Mouse (Mus musculus): ENCODE data around the gene Ptpre.

Gene Ptpre

GRCm38 (mm10) chr7:135576329-135576728 is 39.0 kb downstream of the Ptpre start:
- CTCF ChIA-PET = no interaction called here

- CTCF ChIA-PET = no interaction called here
Observed at GRCm38 (mm10) chr7:135578715-135579325, 41.5 kb downstream of the Ptpre start.

DNA sequence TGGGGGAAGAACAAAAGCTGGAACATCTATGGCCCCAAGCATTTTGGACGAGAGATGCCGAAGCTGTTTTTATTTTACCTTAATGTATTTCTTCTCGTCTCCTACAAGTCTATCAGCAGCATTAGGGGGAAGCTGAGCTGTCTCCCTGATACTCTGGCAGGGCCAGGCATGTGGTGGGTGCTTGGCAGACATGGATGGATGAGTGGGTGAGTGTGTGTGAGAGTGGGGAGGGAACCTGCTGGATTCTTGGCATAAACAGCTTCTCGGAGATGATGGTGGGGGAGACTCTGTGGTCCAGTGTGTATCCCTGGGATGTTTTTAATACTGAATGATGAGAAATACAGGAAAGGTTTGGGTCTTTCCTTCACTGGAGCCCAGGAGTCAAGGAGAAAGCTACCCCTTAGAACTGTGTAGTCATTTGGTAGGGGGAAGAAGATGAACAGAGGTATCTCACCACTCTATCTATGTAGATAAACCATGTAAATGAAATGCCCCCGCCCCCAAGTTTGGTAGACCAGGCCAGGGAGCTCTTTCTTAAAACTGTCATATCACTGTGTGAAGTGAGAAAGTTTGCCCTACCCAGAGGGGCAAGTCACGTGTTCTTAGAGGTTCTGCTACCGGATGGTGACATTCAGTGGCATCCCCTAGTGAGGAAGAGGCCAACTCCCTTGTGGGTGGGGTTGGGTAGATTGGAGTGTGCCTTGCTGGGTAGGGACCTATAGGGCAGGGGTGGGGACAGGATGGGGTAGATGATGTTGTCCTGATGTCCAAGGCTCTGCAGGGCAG is 43.2 kb downstream of the Ptpre start:
- CTCF ChIA-PET = interaction anchor here (0.6 to 0.9 kb wide), 3 partner anchors 24 to 193 kb away, joined by 3 read pairs; no protein-coding TSS in a partner anchor

- CTCF ChIA-PET = no interaction called here
Observed at GRCm38 (mm10) chr7:135581128-135581527, 43.8 kb downstream of the Ptpre start.

DNA sequence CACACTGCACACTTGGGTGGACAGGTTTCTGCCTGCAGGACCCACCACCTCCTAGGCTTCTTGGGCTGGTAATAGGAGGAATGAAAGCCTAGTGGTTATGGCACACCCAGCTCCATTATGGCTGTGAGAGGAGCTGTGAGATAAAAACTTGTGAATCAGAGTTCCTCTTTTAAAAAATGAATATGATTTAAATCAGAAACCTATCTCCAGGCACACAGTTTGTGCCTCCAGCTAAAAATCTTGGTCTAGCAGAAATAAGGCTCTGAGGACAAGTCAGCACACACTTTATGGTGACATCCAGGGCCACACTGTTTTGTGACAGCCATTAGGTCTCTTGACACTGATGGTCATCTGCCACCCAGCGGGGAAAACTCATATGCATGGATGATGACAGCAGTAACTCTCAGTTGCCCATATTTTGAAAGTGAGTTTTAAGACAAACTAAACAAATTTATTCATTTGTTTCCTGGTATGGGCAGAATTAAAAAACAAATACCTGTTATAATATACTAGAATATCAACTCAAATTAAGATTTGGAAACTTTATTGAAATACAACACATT is 47.9 kb downstream of the Ptpre start:
- CTCF ChIA-PET = no interaction called here

DNA sequence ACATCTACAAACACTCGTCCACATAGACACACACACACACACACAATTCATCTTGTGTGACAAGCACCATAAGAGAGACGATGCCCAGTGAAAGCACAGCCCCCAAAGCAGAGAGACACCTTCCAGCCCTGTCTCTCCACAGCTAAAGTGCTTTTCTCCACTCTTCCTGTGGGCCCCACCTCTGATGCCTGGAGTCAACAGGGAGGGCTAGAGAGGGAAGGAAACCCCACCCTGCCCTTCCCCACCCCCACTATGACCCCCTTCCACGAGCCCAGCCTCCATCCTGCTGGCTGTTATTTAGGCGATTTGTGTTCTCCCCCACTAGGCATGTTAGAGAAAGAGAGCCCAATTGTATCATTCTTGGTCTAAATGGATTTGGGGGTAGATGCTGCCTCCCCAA is 49.1 kb downstream of the Ptpre start:
- CTCF ChIA-PET = no interaction called here

DNA sequence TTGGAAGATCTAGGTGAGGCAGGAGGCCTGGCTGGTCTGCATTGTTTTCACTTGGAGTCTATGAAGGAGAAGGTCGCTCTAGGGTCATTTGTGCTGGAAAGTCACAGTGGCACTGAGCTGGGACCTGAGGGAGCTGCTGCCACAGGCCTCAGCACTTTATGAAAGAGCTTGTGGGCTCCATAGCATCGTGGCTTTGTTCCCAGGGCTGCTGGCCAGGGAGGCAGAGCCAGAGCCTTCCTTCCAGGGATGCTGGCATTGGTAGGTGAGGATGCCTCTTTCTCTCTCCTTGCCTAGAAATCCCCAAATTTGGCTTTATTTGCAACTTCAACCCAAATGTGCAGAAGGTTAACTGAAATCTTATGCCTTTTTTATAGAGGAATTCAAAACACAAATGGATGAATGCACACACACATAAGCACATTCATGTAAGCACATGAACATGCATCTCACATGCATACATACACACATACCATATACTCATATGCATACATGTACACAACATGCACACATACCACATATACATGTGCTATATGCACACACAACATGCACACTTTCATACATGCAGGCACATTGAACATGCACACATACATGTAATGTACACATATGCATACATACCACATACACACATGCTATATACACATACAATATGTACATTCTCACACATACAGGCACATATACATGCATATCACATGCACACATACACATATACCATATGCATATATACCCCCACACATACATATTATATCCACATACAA is 50.7 kb downstream of the Ptpre start:
- CTCF ChIA-PET = no interaction called here

DNA sequence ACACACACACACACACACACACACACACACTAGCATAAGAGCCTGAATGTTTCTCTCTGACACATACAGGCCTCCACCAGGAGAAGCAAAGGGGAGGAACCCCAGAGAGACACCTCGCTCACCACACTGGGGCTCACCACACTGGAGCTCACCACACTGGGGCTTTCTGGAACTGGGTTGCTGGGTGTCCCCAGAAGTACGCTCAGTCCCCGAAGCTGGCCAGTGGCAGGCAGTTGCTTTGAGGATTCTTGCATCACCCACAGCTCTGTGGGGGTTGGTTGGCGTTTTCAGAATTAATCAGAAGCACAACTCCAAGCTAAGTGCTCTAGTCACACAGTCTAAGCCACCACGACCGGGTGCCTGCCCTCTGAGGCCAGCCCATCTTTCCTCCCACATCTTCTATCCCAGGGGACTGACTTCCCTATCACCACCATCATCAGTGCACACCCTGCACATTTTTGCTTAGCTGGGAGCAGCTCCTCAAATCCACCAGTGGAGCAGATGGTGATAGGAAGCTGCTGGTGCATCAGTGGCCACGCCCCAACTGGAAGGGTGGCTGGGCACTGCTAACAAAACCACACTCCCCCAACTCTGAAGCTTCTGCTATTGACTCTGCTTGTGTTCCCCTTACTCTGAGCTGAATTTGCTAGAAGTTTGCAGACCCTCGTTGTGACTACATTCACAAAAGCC is 51.5 kb downstream of the Ptpre start:
- CTCF ChIA-PET = no interaction called here

- CTCF ChIA-PET = no interaction called here
Observed at GRCm38 (mm10) chr7:135591461-135591860, 54.2 kb downstream of the Ptpre start.

- CTCF ChIA-PET = no interaction called here
Observed at GRCm38 (mm10) chr7:135593286-135593685, 56.0 kb downstream of the Ptpre start.

DNA sequence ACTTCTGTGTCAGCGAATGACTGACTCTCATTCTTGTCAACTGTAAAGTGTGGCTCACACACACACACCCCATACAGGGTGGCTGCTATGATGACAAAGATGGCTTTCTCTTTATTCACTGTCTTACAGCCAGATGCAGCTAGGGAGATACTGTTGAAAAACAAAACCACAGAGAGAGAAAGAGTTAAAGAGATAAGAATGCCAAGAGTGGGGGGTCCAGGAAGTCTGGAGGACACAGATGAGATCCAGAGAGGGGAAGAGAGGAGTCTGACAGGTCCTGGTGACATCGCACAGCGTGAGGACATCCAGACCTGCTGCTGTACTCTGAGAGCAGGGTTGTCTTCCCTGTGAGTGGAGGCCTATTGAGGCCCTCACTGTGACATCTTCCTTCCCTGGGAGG is 56.5 kb downstream of the Ptpre start:
- CTCF ChIA-PET = no interaction called here

GRCm38 (mm10) chr7:135594676-135595075 is 57.4 kb downstream of the Ptpre start:
- CTCF ChIA-PET = no interaction called here

DNA sequence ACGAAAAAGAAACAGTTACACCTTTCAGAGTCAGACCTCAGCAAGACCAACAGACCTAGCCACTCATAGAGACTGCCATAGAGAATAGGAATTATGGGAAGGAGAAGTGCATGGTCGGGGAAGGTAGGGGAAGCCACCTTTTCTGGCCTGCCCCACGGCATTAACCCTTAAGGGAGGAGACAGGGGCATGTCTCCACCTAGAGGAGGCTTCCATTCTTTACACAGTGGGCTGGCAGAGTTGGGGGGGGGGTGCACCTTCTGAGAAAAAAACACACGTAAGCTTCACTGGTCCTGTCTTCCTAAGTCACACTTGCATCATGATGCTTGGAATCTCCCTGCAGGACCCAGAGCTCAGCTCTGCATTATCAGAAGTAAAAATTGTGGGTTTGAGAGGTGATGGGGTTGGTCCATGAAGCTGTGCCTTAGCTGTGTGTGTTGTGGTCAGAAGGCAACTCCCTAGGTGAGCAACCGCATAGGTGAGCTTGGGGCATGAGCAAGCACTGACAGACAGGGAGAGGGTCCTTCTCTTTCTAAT is 58.4 kb downstream of the Ptpre start:
- CTCF ChIA-PET = no interaction called here

GRCm38 (mm10) chr7:135597006-135597405 is 59.7 kb downstream of the Ptpre start:
- CTCF ChIA-PET = no interaction called here

DNA sequence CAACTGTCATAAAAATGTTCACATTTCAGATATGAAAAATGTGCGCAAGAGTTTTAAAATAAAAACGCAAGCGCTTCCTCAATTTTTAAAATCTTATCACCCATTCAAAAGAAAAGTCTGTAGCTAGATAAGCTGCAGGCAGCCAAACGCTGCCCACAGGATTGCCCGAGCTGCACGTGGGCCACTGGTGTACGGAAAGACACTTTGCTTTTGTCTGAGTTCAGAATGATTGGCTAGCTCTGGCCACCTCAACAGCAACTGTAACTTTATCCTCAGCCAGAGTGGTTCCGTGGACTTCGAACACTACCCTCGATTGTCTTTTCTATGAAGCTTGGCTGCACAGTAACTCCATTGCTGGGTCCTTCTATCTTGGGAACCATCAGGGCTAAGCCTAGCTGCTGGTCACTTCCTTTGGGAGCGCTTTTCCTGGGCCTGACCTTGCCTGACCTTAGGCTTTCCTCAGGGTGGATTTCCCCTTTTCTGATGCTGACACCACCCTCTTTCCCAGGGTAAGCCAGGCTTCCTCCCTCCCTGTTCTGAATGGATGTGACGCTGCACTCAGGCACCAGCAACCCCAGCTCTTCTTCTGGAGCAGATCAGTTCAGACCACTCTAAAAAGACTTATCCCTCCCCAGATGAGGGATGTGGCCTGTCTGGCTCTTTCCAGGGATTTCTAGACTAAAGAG is 60.5 kb downstream of the Ptpre start:
- CTCF ChIA-PET = no interaction called here

DNA sequence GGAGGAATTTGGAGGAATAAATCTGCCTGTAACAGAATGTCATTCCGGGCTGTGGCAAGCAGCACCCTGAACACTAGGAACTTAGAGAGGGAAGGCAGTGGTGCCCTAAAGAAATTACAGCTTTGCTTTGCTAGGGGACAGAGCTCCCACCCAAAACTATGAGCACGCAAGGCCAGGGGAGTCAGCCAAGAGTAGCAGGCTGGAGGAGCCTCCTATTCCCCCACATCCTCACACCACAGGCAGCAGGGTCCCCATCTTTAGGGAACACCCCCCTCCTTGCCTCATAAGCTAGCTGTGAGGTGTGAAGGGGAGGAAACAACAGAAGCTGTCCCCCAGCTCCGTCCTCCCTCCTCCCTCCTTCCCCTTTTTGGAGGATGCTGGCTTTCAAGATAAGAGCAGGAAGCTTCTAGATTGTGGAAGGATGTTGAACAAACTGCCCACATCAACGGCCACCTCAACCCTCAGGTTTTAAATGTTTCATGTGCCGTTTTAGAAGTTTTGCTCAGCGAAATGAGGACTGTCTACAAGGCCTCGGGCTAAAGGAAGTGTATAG is 61.1 kb downstream of the Ptpre start:
- CTCF ChIA-PET = interaction anchor here (0.6 kb wide), 1 partner anchor 10 kb away, joined by 3 read pairs; no protein-coding TSS in a partner anchor

DNA sequence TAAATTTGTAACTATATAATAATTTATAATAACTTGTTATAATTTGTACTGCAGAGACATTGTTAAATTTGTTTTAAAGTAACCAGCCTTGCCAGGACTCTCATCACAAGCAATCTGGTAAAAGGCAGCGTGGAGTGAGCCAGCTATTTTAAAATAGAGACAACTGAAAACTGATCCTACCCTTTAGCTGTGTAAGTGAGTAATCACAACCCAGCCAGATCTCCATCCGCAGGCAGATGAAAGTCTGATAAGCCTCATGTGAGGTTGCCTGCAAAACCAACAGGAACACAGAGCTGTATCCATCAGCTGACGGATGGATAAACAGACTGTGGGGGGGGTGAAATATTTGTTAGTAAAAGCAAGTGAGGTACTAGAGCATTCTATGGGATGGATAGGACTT is 62.8 kb downstream of the Ptpre start:
- CTCF ChIA-PET = no interaction called here

GRCm38 (mm10) chr7:135601607-135602006 is 64.3 kb downstream of the Ptpre start:
- CTCF ChIA-PET = no interaction called here

DNA sequence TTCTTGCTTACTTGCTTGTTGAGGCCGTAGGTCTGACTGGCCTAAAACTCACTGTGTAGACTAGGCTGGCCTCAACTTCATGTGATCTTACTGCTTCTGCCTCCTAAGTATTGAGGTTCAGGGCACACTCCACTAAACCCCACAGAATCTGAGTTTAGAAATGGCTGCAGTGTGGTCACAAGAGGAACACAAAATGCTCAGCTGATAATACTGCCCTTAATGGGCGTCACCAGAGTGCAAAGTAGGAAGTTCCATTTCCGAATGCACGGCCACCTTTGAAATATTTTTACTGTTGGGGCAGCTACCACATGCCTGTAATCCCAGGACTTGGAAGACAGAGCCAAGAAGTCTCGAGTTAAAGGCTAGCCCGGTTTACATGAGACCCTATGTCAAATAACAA is 65.0 kb downstream of the Ptpre start:
- CTCF ChIA-PET = no interaction called here

DNA sequence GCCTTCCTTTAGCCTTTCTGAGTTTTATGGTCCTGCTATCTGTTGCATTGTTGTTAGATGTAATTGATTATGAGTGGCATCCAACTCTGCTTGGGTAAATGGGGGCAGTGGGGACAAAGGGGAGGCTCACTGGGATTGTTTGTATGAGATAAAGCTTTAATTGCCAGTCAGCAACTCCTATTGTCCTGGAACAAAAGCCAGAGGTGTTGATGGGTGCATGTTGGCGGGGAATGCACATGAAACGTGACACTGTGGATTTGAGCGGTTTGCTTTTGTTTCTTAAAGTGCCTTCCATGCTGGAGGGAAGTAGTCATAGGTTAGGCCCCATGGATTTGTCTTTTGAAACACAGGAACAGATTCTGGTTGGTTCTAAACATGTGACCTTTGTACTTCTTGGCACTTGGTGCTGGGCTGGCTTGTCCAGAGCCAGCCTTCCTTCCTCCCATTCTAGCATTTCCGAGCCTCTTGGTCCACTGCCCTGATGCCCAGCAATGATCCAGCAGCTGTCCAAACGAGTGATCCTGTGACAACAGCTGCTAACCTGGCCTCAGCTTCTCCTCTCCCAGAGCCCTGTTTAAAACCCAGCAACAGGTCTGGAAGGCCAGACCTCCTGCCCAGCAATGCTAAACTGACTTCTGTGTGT is 65.7 kb downstream of the Ptpre start:
- CTCF ChIA-PET = interaction anchor here (0.6 kb wide), 1 partner anchor 13 kb away, joined by 4 read pairs; no protein-coding TSS in a partner anchor

Data from spleen, embryonic (tissue).